Mouse (Mus musculus) stomach, postnatal 0 days (tissue): ENCODE data around the gene Cox5a. TPM values are rescaled to one million over a fixed set of nuclear protein-coding genes. Genes with fewer than 3 reads are reported as not detected.

ENCODE experiments used
- ATAC-seq: fragments of 200-750 bp; cut with Nextera tagmentation; 2 replicates; pipeline ENCODE4 v1.8.0; 2017; ENCODE audit not compliant: low FRiP score, low TSS enrichment
- DNase-seq: peaks from one replicate; pipeline ENCODE4 v3.0.0-alpha.2; 2016; ENCODE audit warnings: low spot score
- H3K27ac ChIP-seq: fragments of 300-500 bp; sonication (generic); replicated peaks from 2 replicates; pipeline ENCODE4 v1.5.1; 2014; ENCODE audit warnings: mild to moderate bottlenecking, control low read depth
- H3K27me3 ChIP-seq: fragments of 300-500 bp; sonication (generic); 2 replicates; pipeline ENCODE4 v1.6.1; 2014; ENCODE audit warnings: low read length; ENCODE audit not compliant: control insufficient read depth, insufficient read depth
- H3K36me3 ChIP-seq: fragments of 300-500 bp; sonication (generic); 2 replicates; pipeline ENCODE4 v1.6.1; 2014; ENCODE audit warnings: low read length, mixed read lengths; ENCODE audit not compliant: control insufficient read depth, insufficient read depth
- H3K4me1 ChIP-seq: fragments of 300-500 bp; sonication (generic); replicated peaks from 2 replicates; pipeline ENCODE4 v1.6.1; 2014; ENCODE audit warnings: antibody characterized with exemption; ENCODE audit not compliant: control insufficient read depth, insufficient read depth
- H3K4me2 ChIP-seq: fragments of 300-500 bp; sonication (generic); replicated peaks from 2 replicates; pipeline ENCODE4 v1.6.1; 2014; ENCODE audit warnings: low read depth, mild to moderate bottlenecking, control low read depth, moderate library complexity
- H3K4me3 ChIP-seq: fragments of 300-500 bp; sonication (generic); 2 replicates; pipeline ENCODE4 v1.5.1; 2014; ENCODE audit warnings: low read depth, low read length, control low read depth
- H3K9ac ChIP-seq: fragments of 300-500 bp; sonication (generic); 2 replicates; pipeline ENCODE4 v1.6.1; 2014; ENCODE audit warnings: mild to moderate bottlenecking, low read length, control low read depth, mixed read lengths
- H3K9me3 ChIP-seq: fragments of 300-500 bp; sonication (generic); 2 replicates; pipeline ENCODE4 v1.6.1; 2016; ENCODE audit warnings: low read length; ENCODE audit not compliant: control insufficient read depth
- CTCF ChIP-seq: IDR thresholded peaks from 2 replicates; pipeline ENCODE4 v1.5.1; 2016; ENCODE audit warnings: antibody characterized with exemption, low read depth, mild to moderate bottlenecking, moderate library complexity
- EP300 ChIP-seq: optimal IDR thresholded peaks from 2 replicates; pipeline ENCODE3; 2016; ENCODE audit warnings: antibody characterized with exemption
- WGBS: fragments of 180-500 bp; shearing (Covaris S2); extraction: QIAGEN DNeasy Blood & Tissue Kit; methylation state at CpG from one replicate; pipeline ENCODE4 v1.1.7; 2014; 5-methylcytosine and 5-hydroxymethylcytosine counted together
- polyA plus RNA-seq: library from polyadenylated mRNA; unstranded; fragments of >200 nt; fragmentation: Nextera tagmentation; extraction: Ambion mirVana; gene quantifications from 2 replicates; pipeline ENCODE4 v1.2.1, GENCODE M21; 2015

The Cox5a gene
- polyA plus RNA-seq, result 991 and 1,062 TPM in 2 replicates

DNA sequence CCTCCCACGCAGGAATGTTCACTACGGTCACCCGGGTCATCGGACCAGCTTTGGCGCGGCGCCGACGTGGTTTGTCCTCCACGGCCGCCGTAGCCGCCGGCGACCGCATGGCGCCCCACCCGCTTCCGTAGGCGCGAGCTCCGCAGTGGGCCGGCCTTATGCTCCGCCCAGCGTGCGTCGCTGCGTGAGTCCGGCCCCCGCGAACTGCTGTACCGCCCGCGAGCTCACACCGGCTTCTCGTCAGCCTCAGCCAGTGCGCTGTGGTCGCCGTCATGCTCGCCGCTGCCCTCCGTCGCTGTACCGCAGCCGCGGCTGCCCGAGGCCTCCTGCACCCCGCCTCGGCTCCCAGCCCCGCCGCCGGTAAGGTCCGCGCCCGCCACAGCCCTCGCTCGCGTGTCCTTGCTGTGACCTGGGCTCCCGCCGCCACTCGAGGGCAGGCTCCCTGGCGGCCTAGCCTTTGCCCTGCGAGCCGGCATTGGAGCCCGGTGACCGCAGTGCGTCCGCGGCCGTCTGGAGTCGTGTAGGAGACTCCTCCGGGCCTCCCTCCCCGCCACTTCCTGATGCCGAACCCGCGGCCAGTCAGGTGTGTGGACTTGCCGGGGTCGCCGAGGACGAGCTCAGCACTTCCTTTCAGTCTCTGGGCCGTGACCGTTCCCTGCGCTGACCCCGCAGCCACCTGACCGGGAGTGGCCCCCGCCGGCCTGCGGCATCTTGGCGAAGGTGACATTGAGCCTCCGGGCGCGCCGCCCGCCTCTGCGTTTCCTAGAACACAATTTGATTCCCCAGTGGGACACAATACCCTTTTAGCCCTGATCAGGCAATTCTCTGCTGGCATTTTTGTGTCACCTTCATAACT, at the start of gene Cox5a:
TSS of gene Cox5a (plus strand) at position 219 of the 856 bp plus-strand sequence.
- H3K27ac ChIP-seq, result peak within 1 kb of the TSS; percentile 97
- peak; percentile 94 for DNase-seq
- 0 out of 2 replicates have a peak, but pooled peaks cover 2% of the 10 kb centered on the region for H3K4me1 ChIP-seq
- H3K27me3 ChIP-seq, result no peaks in the 10 kb centered on the region
- peak within 1 kb of the TSS; percentile 87 for H3K4me2 ChIP-seq
- H3K9me3 ChIP-seq, result no peaks in the 10 kb centered on the region
- H3K9ac ChIP-seq, result peak within 1 kb of the TSS; percentile 96
- under 1% methylated on average over 89 of the region's 95 CpGs for WGBS
- peak within 1 kb of the TSS; percentile 93 for H3K4me3 ChIP-seq
- H3K36me3 ChIP-seq, result no peaks in the 10 kb centered on the region
- ATAC-seq, result peak; percentile 97
- TF ChIP-seq CTCF (no peak; the same call in 1 of the 2 replicates), EP300 (peak; percentile 70)

- 16% methylated on average over 7 of the region's 7 CpGs for WGBS
- DNase-seq (peak; percentile 84), ATAC-seq (peak; percentile 71)
- Histone ChIP-seq H3K4me2 (no peak overlapping the region), H3K27ac (no peak overlapping the region), H3K9me3 (no peaks in the 10 kb centered on the region), H3K4me3 (no peak overlapping the region), H3K4me1 (no peaks in the 10 kb centered on the region), H3K27me3 (no peaks in the 10 kb centered on the region), H3K9ac (no peak overlapping the region), H3K36me3 (no peaks in the 10 kb centered on the region)
- TF ChIP-seq EP300, result no peak
- peak; percentile 99 for TF ChIP-seq CTCF
Observed at GRCm38 (mm10) chr9:57485774-57486173, 35.3 kb upstream of the Cox5a start.

- Histone ChIP-seq H3K4me1 (no peaks in the 10 kb centered on the region), H3K4me2 (no peak overlapping the region), H3K9me3 (no peaks in the 10 kb centered on the region), H3K27me3 (no peaks in the 10 kb centered on the region), H3K36me3 (no peaks in the 10 kb centered on the region), H3K9ac (no peak overlapping the region), H3K4me3 (no peak overlapping the region), H3K27ac (no peak overlapping the region)
- DNase-seq, result no peak
- ATAC-seq, result no peak
- 59% methylated on average over 7 of the region's 7 CpGs for WGBS
- TF ChIP-seq CTCF, result no peak
Observed at GRCm38 (mm10) chr9:57487807-57488206, 33.3 kb upstream of the Cox5a start.

- H3K9me3 ChIP-seq, result no peaks in the 10 kb centered on the region
- ATAC-seq (peak; percentile 85), DNase-seq (peak; percentile 72)
- no peaks in the 10 kb centered on the region for H3K36me3 ChIP-seq
- H3K27ac ChIP-seq, result 0 out of 2 replicates have a peak overlapping the region, but pooled peaks have one; percentile 30
- 81% methylated on average over 2 of the region's 2 CpGs for WGBS
- TF ChIP-seq CTCF, result no peak
- no peak for TF ChIP-seq EP300
- H3K9ac ChIP-seq, result no peak overlapping the region
- no peak overlapping the region for H3K4me2 ChIP-seq
- no peaks in the 10 kb centered on the region for H3K4me1 ChIP-seq
- H3K27me3 ChIP-seq, result no peaks in the 10 kb centered on the region
- no peak overlapping the region for H3K4me3 ChIP-seq
Observed at GRCm38 (mm10) chr9:57493532-57493931, 27.5 kb upstream of the Cox5a start.

GRCm38 (mm10) chr9:57494970-57495369, 26.1 kb upstream of the Cox5a start:
- H3K27me3 ChIP-seq, result no peaks in the 10 kb centered on the region
- no peaks in the 10 kb centered on the region for H3K9me3 ChIP-seq
- H3K4me1 ChIP-seq, result no peaks in the 10 kb centered on the region
- H3K4me2 ChIP-seq, result no peak overlapping the region
- TF ChIP-seq CTCF (no peak), EP300 (no peak)
- H3K9ac ChIP-seq, result no peak overlapping the region
- no peak overlapping the region for H3K4me3 ChIP-seq
- H3K36me3 ChIP-seq, result no peaks in the 10 kb centered on the region
- H3K27ac ChIP-seq, result no peak overlapping the region
- DNase-seq, result peak; percentile 46
- ATAC-seq, result peak; percentile 67

DNA sequence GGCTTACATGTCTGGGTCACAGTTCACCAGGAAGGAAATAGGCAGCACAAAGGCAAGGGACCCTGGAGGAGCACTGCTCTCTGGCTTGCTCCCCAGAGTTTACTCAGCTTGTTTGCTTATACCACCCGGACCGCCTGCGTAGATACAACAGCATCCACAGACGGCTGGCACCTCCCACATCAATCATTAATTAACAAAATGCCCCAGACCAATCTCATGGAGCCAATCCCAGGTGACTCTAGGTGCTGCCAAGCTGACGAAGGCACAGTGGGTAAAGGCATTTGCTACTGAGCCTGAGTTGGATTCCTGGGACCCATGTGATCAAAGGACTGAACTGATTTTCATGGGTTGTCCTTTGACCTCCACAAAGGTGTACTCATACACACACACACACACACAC, 23.8 kb upstream of the Cox5a start:
- TF ChIP-seq EP300, result no peak
- Histone ChIP-seq H3K4me1 (no peaks in the 10 kb centered on the region), H3K9ac (no peak overlapping the region), H3K36me3 (no peaks in the 10 kb centered on the region), H3K27ac (0 out of 2 replicates have a peak overlapping the region, but pooled peaks have one; percentile 18), H3K27me3 (no peaks in the 10 kb centered on the region), H3K4me3 (no peak overlapping the region), H3K4me2 (no peak overlapping the region), H3K9me3 (no peaks in the 10 kb centered on the region)
- WGBS, result 41% methylated on average over 5 of the region's 5 CpGs
- DNase-seq (peak; percentile 72), ATAC-seq (peak; percentile 81)
